Mouse (Mus musculus) yolk sac, embryonic 10.5 days (tissue): ENCODE results near the gene Kcnk15.

ENCODE experiments used
- DNase-seq: peaks from one replicate; pipeline ENCODE4 v3.0.0-alpha.2; 2017; ENCODE audit warnings: low spot score

Gene Kcnk15

DNA sequence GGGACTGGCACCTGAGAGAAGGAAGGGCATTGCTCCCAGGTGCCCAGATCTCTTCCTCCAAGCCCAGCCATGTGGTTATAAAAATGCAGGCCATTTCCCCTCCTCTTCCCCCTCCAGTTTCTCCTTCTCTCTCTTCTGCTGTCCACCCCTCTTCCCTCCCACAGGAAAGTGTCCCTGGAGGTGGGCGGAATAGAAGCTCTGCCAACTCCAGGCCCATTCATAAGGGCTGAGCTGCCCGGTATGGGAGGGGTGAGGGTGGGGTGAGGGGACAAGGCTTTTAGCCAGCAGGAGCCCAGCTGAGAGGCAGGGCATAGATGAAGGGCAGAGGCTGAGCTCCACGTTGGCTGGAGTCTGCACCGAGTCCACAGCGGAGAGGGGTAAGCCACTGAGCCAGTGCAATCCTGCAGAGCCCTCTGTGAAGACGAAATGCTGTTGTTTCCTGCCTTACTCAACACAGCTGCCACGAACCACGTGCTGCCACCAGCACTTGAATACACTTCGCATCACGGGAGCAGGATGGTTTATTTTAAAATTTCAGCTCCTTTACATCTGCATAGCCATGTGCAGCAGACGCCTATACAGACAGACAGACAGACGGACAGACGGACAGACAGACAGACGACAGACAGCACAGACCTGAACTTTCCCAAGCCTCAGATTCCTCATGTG, 23.5 kb downstream of the Kcnk15 start:
- DNase-seq = no peak

DNA sequence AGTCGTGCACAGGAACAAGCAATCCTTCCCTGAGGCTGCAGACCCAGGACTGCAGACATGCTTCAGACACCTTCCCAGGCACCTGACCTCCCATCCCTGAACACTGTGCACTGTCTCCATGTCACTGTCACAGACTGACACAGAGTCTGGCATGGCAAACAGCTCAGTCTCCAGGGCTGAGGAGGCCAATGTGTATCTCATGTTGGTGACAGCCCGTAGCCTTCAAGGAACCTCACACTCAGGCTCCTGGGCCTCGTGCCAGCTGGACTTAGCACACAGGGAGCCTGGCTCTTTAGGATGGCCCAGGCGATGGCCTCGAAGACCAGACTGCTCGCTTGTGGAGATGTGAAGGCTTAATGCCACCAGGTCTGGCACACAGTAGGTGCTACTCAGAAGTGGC, 27.4 kb downstream of the Kcnk15 start:
- DNase-seq = no peak

DNA sequence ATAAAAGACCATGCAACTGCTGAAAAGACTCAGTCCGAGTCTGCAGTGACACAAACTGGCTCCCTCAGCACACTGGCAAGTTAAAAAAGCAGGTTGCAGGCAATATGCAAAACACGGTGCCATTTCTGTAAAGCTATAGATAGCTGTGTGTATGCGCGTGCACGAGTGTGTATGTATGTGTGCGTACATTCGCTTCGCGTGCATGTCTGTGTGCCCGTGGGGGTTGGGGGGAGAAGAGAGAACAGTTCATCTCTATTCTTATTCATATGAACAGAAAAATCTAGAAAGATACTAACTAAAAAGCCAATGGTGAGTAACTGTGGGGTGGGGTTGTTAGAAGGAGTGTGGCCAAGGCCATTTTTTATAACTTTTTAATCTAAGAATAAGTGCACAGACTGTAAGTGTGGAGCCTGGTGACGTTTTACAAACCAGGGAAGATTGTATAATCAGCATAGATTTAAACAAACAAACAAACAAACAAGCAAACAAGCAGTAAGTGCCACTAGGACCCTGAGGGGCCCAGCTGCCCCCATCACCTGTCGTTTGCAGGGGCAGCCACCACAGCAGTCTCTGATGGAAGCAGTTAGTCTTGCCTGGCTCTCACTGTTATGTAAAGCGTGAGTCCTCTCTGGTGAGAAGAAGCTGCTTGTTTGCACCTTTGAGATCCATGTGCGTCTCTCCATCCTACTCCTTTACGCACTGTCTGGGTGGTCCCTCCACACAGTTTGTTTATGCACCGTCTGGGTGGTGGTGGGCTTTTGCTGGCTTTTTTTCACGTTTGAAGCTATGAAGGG, 29.6 kb downstream of the Kcnk15 start:
- DNase-seq = no peak

DNA sequence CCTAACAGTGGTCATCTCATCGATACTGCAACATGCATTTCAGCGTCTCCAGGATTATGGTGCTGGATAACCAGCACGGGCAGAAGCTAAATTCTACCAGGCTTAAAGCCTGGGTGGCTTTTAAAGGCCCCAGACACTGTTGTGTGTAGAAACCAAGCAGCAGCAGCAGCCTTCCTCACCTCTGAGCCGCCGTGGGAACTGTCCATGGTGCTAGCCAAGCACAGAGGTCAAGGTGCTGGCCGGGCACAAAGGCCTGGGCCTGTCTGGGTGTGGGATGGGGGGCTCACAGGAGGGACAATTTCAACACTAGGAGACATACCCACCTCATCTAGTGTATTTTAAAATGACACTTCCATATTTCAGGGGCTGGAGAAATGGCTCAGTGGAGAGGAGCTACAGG, 36.0 kb downstream of the Kcnk15 start:
- DNase-seq = peak; percentile 52

DNA sequence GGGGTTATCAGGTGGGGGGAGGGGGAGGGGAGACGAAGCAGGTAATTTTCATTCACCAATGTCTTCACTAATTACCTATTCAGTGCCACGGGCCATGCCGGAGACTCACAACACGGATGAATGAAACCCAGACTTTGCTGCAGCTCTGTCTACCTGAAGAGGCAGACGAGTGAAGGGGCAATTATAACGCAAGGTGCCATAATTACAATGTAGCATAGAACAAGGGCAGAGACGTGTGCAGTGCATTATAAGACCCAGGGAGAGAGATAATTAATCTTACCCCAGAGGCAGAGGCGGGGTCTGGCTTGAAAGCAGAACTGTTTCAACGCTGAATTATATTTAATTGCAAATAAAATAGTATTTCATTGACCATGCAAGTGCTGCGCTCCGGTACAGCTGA, 37.1 kb downstream of the Kcnk15 start:
- no peak for DNase-seq

DNA sequence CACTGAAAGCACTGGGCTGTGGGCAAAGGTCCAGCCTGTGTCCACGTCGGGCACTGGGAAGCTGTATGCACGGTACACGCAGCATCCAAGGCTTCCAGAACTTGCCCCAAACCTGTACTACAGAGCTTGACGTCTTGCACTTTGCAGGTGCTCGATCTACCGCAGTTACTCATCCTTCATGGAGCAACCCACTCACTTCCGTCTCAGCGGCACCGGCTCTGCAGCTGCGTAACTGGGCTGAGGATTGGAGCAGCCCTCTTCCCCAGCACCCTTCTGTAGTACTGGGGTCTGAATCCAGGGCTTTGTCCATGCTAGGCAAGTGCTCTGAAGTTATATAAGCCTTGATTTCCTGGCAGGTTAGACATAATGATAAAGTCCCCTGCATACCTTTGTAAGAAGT, 37.8 kb downstream of the Kcnk15 start:
- DNase-seq = no peak

DNA sequence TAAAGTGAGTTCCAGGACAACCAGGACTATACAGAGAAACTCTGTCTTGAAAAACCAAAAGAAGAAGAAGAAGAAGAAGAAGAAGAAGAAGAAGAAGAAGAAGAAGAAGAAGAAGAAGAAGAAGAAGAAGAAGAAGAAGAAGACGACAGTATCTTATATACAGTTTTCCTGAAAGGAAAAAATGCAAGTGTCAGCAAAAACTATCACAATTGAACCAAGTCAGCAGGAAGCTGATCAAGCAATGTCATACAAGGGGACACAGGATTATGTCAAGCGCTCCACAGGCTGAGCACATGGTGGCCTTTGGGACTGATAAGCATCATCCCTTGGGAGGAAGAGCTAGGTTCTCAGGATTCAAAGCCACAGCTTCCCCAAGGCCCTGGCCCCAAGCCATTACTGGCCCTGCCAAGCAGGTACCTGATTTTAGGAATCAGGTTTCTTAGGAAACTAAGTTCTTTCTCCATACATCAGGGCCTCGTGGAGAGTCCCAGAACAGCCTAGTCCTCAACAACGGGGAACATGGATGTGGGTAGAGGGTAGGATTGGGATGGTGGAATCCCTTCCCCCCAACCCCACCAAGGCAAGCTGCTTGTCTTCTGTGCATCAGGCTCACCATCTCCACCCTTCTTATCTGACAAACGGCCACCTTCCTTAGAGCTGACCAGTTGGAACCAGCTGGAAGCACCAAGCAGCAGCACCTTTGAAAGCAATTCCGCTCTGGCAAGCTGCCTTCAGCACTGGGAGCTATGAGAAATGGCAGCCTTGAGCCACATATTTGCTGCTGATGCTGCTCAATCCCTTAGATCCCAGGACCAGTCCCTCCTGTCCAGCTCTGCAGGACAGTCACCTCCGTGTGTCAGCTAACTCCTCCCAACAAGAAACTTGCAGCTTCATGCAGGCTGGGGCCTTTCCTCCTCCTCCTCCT, 40.3 kb downstream of the Kcnk15 start:
- no peak for DNase-seq

DNA sequence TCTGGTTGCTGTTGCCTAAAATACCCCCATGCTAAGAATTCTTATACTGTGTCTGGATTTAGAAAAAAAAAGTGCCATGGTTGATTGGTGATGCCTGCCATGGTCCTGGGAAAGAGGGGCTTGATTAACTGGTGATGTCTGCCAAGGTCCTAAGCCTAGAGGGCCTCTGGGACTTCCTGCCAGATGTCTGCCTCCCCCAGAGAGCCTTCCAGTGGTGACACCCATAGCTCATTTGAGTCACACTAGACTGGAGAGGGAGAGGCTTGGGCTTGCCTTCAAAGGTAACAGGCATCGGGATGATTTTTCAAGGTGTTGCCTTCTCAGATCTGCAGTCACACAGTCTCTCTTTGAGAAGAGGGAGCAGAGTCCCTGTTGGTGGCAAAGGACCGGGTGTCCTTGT, 41.7 kb downstream of the Kcnk15 start:
- DNase-seq = no peak

DNA sequence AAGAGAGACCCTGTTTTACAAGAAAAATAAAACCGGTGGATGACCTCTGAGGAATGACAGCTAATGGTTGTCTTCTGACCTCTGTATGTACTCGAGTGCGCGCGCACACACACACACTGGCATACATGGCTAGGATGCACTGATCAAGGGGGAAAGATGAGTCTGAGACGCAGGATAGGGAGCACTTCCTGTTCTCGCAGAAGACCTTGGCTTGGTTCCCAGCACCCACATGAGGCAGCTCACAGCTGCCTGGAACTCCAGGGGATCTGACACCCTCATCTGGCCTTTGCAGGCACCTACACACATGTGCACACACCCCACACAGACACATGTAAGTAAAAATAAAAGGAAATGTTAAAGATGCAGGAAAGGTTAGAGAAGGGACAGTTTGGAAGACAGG, 43.6 kb downstream of the Kcnk15 start:
- DNase-seq = no peak

DNA sequence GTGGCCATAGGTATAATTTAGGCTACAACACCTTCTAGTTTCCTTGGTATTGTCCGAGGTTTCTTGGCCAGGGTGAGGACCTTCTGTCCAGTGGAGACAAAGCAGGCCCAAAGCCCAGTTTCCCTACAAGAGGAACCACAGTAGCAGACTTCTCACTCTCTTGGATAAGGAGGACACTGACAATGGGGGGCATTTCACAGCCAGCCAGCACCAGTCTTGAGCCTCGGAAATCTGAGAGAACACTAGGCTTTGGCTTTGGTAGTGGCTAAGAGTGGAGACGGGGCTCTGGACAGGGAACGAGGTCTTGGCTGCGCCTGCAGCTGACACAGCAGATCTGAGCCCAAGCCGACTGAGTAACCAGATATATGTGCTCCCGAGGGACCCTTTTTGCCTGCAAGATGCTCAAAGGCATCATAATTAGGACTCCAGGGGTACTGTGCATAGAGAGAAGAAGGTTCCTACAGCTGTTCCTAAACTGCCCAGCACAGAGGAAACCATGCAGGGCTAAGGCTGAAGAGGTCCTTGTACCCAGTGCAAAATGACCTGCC, 44.6 kb downstream of the Kcnk15 start:
- no peak for DNase-seq

DNA sequence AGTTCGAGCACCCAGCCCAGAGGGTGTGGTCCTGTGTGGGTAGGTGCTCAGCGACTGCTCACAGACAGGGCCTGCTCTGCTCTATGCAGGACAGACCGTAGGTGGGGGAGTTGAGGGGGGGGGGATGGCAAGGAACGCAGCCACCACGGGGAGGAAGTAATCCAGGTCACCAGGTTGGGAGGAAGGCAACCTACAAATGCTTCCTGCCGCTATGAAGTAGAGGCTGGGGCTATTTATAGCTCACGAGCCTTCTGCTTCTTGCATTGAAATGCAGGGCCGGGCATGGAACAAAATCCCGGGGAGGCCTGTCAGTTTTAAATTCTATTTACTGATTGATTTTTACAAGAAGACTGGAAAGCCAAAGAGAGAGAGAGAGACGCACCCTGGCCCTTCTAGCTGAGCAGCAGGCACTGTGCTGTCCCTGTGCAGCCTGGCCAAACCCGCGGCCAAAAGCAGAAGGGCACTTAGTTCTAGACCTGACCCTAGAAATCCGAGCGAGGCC, 46.5 kb downstream of the Kcnk15 start:
- no peak for DNase-seq

DNA sequence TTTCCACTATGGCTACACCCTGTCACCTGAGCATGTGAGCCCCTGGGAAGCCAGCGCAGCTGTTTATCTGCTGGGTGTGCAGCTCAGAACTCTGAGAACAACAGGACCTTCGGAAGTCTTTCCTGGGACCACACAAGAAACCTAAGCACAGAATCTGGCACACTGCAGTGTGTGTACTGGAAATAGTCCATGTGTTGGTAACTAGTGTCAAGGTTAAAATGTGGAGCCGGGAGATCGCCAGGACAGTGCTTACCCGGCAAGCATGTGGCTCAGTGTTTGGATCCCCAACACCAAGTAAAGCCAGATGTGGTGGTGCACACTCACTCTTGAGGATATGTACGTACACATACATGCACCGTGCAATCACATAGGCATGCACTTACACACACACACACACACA, 47.6 kb downstream of the Kcnk15 start:
- no peak for DNase-seq

DNA sequence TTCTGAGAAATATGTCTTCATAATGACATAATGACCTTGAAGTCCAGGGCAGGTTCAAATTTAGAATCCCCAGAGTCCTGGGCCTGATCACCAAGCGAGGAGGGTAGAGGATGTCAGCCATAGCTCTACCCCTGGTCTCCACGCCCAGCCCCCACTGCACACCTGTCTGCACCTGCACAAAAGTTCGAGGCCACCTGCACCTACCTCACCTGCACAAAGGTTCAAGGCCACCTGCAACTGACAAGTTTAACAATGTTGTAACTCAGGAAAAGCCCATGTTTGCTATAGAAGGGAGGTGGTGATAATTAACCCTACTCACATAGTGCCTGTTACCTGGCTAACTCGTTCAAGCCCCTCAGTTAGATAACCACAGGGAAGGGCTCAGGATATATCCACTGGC, 49.0 kb downstream of the Kcnk15 start:
- DNase-seq = no peak

DNA sequence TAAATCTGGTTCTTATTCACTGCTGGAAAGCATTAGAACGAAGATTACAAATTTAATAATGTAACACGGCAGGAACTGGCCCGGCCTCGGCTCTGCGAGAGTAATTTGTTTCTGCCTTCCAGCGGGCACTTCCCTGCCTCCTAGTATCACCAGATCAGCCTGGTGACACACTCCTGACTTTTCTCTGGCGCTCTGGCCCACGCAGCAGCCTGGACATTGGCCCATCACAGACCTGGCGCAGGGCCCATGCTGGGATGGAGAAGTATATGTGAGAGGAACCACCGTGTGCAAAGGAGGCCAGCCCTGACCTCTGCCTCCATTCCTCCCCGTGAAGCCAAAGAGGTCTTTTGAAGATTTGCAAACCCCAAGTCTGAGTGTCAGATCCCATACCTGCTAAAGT, 50.0 kb downstream of the Kcnk15 start:
- no peak for DNase-seq

DNA sequence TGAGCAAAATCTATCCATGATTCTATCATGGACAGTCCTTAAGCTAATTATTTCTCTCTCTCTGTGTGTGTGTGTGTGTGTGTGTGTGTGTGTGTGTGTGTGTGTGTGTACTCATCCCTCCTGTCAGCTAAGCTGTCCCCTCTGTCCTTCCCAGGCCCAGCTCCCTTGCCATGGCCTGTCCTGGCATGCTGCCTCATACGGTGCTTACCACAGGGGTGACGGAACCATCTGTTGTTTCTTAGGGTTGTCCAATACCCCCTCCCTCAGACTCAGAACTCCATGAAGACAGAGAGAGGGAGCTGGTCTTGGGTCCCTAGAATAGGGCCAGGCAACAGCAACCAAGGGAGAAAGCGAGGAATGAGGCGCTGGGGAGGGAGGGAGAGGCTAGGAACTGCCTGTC, 50.9 kb downstream of the Kcnk15 start:
- no peak for DNase-seq

DNA sequence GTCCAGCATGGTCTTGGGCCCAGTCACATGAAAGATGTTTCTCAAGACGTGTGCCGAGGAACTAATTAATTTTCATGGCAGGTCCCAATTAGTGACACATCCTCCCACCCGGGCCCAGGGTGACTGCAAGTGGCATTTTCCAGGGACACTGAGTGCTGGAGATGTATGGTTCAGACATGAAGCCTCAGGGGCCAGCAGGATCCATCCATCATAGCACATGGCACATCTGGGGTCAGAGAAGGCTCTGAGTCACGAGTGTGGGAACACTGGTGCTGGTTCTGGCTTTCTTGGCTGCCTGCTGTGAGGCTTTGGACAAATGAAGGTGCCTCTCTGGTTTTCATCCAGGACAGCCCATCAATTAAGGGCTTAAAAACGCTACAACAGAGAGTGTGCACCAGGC, 53.7 kb downstream of the Kcnk15 start:
- no peak for DNase-seq
